Mouse (Mus musculus): ENCODE results near the gene Ltb4r1.

The Ltb4r1 gene

GRCm38 (mm10) chr14:55765696-55766095, at the start of gene Ltb4r1:
Gene Ltb4r1, plus strand, starts transcription at chr14:55765962.
- DNase-seq (ENCODE audit: low read depth, low spot score), result no peak

DNA sequence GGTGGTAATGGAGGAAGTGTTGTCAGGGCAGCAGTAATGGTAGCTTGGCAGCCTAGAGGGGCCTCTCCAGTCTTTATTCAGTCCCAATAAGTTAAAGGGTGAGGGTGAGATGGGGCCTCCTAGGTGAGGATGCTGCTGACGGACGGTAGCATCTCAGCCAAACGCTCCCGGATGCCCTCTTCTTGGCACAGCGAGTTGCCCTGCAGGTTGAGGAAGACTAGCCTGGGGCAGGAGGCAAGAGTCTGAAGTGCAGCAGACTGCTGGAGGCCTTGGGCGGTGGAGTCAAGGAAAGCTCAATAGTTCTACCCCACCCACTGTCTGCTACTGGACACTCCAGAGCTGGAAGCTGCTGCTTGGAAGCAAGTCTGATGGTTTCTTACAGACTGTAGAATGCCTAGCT, 49.5 kb upstream of the Ltb4r1 start:
- no peak for DNase-seq (ENCODE audit: low read depth, low spot score)

DNA sequence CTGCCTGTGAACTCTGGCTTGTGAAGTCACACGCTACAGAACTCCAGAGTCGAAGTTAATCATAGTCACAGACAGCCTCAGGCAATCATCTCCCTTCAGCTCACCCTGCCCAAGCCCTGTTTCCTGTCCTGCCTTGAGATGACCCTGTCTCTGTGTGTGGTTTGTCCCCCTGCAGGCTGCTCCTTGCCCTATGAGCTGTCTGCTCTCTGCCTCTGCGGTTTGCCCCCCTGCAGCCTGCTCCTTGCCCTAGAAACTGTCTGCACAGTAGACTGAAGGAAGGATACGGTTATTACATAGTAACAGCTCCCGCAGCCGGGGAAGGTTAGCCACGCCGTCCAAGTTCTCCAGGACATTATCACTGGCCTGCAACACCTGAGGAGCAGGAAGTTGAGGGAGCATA, 48.9 kb upstream of the Ltb4r1 start:
- DNase-seq (ENCODE audit: low read depth, low spot score), result no peak

DNA sequence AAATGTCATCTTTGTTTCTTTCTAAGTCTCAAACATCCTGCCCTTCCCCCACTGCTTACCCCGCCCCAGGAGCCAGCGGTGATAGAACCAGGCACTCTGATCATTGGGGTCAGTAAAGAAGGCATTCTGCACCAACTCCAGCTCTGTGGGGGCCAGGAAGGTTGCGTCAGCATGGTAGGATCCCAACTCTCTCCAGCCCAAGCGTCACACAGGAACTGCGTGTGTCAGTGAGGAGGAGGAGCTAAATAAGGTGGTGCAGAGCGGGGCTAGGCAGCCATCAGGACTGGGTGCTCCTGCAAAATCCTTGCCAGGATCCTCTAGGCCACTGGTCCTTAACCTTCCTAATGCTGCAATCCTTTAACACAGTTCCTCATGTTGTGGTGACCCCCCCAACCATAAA, 46.0 kb upstream of the Ltb4r1 start:
- no peak for DNase-seq (ENCODE audit: low read depth, low spot score)

DNA sequence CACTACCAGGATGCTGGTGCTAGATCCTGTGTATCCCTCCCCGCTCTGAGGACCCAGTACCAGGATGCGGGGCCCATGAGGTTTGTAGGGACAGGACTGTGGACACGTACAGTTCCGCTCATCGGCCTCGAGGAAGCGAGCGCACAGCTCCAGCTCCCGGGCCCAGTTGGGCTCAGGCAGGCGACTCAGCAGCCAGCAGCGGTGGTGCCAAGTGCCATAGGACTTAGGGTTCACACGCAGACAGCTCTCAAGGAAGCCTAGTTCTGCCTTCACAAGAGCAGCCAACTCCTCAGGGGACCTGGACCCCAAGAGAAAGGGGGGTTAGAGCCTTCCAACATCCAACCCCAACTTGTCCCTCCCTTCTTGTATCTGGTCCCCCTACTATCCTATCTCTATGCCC, 45.1 kb upstream of the Ltb4r1 start:
- DNase-seq (ENCODE audit: low read depth, low spot score), result no peak

DNA sequence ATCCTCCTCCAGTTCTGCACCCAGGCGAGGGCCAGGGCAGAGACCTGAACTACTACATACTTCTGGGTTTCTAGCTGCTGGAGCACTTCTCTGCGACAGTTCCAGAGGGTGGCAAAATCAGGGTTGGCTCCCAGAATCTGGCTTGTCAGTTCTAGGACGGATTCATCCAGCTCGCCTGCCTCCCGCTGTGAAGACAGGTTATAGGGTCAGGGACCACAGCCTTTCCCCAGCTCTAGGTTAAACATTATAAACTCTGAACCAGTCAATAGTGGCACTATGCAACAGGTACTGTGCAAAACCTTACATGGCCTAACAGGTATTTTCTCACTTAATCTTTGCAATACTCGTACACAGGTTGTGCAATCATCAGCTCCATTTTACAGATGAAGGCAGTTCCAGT, 44.7 kb upstream of the Ltb4r1 start:
- DNase-seq (ENCODE audit: low read depth, low spot score), result no peak

- peak; percentile 87 for DNase-seq (ENCODE audit: low read depth, low spot score)
Measured at GRCm38 (mm10) chr14:55721700-55722437, 43.9 kb upstream of the Ltb4r1 start, which contains the start of gene Rabggta. Gene Rabggta, minus strand, starts transcription at chr14:55722263.

DNA sequence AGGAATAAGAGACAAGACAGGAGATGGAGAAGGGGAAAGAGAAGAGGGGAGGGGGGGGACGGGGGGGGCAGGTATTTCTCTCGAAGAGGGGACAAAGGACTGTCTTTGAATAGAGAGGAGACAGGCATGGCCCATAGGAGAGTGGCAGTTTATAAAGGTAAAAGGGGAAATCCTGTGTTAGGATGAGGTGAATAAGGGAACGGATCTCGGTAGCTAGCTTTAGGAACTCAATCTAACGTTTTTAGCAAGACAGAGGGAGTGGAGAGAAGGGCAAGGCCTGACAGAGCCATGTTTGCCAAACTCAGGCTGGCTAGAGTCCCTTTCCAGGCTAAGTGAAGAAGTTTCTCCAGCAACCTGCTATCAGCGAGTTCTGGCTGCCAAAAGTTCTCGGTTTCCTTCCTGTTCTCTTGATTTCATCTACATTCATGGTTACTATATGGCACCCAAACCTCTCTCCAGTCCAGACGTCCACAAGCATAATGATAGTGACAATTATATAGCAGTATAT, 43.3 kb upstream of the Ltb4r1 start:
- no peak for DNase-seq (ENCODE audit: low read depth, low spot score)

GRCm38 (mm10) chr14:55723433-55723832, 42.3 kb upstream of the Ltb4r1 start:
- no peak for DNase-seq (ENCODE audit: low read depth, low spot score)

DNA sequence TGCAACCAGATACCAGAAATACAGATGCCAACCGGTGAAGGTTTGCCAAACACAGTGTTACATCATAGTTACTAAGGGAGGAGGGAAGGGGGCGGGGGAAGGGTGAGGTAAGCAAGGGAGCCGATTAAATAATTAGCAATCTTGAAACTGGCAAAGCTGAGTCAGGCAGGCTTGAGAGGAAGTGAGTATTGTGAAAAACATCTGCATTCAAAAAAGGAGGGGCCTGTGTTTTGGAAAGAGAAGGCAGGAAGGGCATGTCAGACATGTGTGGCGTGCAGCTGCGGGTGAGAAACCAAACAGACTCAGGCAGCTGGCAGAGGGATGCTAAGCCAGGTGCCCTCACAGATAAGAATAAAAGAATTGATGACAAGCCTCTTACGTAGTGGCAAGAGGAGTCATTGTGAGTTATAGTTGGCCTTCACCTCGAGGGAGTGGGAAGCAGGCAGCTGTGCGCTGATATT, 41.3 kb upstream of the Ltb4r1 start:
- DNase-seq (ENCODE audit: low read depth, low spot score), result no peak

DNA sequence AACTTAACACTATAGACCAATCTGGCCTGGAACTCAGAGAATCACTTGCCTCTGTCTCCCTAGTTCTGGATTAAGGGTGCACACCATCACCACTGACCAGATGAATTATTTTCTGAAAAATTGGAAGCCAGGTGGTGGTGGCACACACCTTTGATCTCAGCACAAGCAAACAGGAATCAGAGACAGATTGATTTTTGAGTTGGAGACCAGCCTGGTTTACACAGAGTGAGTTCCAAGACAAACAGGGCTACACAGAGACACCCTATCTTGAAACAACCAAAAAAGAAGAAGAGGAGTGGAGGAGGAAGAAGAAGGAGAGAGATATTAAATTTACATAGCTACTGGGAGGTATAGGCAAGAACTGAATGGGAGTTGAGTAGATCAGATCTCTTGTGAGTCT, 39.5 kb upstream of the Ltb4r1 start:
- DNase-seq (ENCODE audit: low read depth, low spot score), result no peak

DNA sequence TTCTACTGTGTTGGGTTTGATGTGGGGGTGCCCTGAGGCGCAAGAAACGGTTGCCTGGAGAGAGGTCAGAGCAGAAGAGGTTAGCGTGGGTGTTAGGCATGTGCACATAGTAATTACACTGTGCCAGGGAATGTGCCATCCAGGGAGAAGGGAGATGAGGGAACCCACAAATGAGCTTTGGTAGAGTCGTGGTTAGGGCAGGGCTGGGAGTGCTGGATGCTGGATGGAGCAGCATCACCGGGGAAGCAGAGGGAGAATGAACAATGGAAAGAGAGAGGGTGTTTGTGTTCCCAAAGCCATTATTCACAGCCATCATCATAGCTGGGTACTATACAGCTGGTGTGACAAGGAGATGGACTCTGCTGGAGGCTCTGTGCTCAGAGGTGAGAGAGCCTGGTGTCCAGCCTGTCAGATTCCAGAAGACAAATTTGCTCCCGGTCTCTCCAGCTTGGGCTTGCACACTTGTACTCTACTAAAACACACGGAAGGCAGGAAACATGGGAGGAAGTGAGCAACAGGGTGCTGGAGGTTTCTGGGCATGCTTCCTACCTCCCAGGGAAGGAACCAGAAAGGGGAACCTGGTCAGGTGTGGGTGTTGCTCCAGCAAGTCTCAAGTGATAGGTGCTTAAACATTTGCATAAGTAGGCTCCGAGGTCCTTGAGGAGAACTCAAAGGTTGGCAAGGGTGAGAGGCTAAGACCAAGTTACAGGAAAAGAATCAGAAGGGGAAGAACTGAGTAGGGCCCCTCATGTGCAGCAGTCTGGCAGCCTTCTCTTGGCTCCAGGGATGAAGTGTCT, 37.7 kb upstream of the Ltb4r1 start:
- no peak for DNase-seq (ENCODE audit: low read depth, low spot score)

- no peak for DNase-seq (ENCODE audit: low read depth, low spot score)
Measured at GRCm38 (mm10) chr14:55730116-55730515, 35.6 kb upstream of the Ltb4r1 start.

DNA sequence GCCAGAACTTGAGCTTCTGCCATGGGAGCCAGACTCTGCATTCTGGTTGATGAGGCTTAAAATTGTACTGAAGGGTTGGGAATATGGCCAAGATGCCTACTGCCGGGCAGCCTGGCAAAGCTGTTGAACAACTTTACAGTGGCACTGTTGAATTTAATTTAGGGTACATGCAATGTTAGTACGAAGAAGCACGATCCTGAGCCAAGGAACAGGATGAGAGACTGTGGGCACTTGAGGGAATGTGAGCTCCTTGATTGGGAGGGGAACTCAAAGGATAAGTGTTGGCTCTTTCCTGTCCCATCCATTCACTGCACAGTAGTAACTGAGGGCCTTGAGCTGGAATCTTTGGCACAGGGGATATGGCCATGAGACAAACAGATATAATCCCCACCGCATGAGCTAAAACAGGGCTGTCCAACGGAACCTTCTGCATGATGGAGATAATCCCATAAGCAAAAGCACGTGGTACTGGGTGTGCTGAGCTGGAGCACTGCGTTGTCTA, 35.2 kb upstream of the Ltb4r1 start:
- no peak for DNase-seq (ENCODE audit: low read depth, low spot score)

GRCm38 (mm10) chr14:55733889-55734288, 31.9 kb upstream of the Ltb4r1 start:
- no peak for DNase-seq (ENCODE audit: low read depth, low spot score)

DNA sequence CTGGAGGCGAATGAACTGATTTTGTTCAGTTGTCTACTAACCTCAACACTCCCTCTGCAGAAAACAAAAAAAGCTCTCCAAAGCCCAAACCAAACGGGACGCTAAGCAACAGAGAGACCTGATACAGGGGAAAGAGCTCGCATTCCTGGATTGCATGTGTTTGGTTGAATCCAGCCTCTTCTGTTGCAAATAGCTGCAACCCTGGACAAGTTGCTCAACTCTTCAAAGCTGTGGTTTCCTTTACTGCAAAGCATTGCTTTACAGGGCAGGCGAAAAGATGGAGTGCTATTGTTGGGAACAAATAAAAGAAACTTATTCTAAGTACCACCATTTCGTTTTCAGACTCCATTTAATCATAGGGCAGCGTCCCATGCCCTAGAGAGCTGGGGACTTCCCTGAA, 30.9 kb upstream of the Ltb4r1 start:
- no peak for DNase-seq (ENCODE audit: low read depth, low spot score)

GRCm38 (mm10) chr14:55735334-55735733, 30.4 kb upstream of the Ltb4r1 start:
- no peak for DNase-seq (ENCODE audit: low read depth, low spot score)

GRCm38 (mm10) chr14:55735758-55736157, 30.0 kb upstream of the Ltb4r1 start:
- DNase-seq (ENCODE audit: low read depth, low spot score), result no peak

DNA sequence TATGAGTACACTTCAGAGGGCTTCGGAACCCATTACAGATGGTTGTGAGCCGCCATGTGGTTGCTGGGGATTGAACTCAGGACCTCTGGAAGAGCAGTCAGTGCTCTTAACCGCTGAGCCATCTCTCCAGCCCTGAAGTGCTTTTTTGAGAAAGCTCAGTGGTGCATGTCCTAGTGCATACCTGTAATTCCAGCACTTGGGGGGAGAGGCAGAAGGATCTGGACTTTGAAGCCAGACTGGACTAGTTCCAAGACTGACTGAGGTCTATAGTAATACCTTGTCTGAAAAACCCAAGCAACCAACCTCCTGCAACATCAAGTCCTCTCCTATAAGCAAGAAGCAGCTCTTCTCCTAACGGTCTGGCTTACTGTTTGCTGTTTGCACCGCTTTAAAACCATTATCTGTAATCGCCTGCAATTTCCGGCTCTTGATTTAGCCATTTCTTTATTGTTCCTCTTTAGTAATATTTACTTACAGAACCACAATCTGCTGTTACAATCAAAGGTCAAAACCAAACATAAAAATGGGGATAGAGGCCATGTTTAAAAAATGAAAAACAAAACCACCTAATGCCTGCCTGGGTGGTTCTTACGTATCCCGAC, 28.6 kb upstream of the Ltb4r1 start:
- DNase-seq (ENCODE audit: low read depth, low spot score), result no peak

- DNase-seq (ENCODE audit: low read depth, low spot score), result peak; percentile 80
Measured at GRCm38 (mm10) chr14:55743711-55744110, 22.1 kb upstream of the Ltb4r1 start.

DNA sequence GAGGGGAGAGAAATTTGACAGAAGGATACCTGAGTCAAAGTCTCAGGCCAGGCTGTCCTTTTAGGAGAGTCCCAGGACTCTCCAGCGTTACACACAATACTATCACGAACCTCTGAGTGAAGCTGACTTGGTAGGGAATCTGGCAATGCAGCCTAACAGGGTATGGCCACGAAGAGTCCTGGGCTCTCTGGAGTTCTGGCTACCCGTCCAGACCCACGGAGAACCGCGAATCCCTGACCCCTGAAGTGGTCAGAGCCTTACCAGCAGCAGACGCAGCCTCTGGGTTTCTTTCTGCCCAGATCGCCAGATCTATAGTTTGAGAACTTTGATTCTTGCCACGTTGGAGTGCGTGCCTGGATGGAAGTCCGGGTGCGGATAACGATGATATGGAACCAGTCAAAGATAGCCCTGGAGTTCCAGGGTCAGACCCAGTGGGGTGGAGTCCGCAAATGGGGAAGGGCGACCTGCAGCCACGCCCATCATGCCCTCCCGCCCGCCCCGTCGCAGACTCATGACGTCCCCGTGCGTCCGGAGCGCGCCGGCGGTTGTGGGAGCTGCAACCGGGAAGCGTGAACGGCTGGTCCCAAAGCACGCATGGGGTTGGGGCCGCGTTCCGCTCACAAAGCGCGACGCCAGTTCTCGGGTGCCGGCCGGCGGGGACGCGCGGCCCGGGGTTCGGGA, 20.4 kb upstream of the Ltb4r1 start, which contains the start of the genes Dhrs1 and Nop9:
Dhrs1 (minus strand) TSS at position 511 of the 681 bp plus-strand sequence.
Nop9 (plus strand) TSS at position 514 of the 681 bp plus-strand sequence.
- DNase-seq (ENCODE audit: low read depth, low spot score), result peak; percentile 82

Measured in embryo, embryonic 11.5 days (tissue).